Mouse (Mus musculus) neutrophil, adult 5-6 weeks (primary cell): ENCODE measurements around the gene Ttc19. TPM values are rescaled to one million over a fixed set of nuclear protein-coding genes. Genes with fewer than 3 reads are reported as not detected.

Experiments used
- ATAC-seq: fragments of 151-379, 151-347 bp; 2 replicates; pipeline ENCODE4 v1.8.0; 2017; ENCODE audit warnings: mild to moderate bottlenecking, moderate TSS enrichment; ENCODE audit not compliant: insufficient number of reproducible peaks, poor library complexity, low FRiP score, severe bottlenecking; ENCODE audit errors: extremely low read depth
- total RNA-seq: library from RNA; stranded (forward); fragments of 200-1000 nt; gene quantifications from 2 replicates; pipeline ENCODE4 v1.2.3, GENCODE M21; 2017

Ttc19 gene
- 18.8 and 19.8 TPM in 2 replicates for total RNA-seq

DNA sequence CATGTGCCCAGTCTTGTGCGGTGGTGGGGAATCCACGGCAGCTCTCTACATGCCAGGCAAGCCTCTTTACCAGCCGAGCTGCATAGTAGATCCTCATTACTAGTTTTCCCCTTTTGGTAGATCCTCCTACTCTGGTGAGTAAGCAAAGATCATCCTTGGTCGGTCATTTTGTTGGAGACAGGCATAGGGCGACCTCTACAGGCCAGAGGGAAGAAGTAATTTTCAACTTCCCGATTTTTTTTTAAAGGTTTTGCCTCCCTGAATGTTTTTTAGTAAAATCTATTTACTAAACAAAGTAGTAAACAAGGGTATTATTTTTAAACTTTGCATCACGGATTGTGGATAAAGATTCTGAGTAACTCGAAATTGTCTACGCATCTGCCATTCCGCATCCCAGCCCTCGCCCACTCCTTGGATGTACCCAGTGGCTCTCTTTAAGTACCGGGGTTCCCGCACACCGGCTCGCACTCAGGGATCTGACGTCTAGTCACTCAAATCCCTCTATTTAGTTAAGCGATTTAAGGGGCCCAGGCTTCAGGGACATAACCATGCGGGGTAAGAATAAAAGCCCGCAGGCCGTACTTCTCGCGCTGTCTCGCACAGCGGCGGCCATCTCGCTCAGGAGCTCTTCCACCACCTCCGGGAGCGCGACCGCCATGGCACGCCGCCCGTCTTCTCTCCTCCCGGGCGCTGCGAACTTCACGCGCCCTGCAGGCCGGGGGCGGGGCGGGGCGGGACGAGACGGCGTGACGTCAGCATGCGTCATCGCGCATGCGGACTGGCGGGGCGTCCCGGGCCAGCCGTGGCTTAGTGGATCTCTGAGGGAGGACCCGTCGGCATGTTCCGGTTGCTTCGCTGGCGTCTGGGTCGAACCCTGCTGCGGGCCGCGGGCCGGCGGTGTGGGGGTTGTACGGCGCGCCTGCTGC is at the start of gene Ttc19, which contains the start of gene Zswim7:
Gene Ttc19 (plus strand): TSS at position 799 of the 926 bp plus-strand sequence.
Gene Zswim7 (minus strand): TSS at position 701 of the 926 bp plus-strand sequence.
- ATAC-seq: peak; percentile 86

DNA sequence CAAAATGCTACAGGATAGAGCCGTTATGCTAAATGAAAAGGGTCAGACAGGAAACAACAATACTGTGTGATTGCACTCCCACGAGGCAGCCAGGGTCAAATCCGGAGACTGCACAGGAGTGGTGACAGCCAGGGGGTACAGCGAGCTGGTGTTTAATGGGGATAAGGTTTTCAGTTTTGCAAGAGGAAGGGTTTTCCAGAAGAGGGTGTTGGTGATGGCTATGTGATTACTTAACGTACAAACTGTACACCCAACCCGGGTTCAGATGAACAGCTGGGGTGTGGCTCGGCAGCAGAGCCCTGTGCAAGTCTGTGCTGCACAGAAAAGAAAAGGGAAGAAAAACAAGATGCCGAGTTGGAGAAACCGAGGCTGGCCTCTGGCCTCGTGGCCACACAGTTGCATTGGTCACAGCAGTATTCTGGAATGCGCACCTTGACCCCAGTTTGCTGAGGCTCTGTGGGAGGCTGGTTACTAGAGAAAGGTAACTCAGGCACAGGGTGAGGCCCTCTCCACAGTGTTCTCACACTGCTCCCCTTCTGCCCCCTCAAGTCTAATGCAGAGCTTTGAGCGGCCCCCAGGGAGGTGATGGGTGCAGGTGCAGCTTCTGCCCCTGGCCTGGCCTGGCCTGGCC is 40.5 kb upstream of the Ttc19 start:
- no peak for ATAC-seq

DNA sequence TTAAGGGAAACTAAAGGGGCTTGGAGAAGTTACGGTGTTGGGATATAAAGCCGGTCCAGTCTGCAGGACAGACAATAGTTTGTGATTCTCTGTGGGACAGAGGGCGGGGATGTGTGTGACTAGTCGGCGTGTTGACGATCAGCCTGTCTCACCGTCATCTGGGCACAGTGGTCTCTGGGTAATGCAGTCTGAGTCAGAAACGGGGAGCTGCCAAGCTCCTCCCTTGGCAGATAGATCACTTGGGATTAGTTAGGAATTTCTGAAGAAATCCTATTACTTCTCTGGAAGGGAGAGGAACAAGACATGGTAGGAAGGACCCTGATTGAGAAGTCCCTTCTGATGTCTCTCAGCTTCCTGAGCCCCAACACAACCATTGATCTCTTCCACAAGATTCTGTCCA is 37.4 kb upstream of the Ttc19 start:
- ATAC-seq: no peak

DNA sequence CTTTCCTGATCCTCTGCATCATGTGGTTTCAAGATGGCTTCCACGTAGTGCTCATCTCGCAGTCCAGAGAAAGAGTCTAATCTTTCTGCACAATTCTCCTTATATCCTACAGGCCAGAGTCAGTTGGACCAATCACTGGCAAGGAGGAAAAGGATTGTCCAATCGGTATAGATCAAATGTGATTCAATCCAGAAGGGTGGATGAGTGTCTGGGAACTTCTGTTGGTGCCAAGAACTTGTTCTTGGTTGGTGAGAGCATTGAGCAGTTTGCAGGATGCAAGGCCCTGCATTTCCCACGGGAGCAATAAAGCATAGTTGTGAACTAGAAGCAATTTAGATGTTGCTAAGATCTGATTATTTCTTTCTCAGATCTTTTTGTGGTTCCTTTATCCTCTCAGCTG is 36.8 kb upstream of the Ttc19 start:
- ATAC-seq: no peak

DNA sequence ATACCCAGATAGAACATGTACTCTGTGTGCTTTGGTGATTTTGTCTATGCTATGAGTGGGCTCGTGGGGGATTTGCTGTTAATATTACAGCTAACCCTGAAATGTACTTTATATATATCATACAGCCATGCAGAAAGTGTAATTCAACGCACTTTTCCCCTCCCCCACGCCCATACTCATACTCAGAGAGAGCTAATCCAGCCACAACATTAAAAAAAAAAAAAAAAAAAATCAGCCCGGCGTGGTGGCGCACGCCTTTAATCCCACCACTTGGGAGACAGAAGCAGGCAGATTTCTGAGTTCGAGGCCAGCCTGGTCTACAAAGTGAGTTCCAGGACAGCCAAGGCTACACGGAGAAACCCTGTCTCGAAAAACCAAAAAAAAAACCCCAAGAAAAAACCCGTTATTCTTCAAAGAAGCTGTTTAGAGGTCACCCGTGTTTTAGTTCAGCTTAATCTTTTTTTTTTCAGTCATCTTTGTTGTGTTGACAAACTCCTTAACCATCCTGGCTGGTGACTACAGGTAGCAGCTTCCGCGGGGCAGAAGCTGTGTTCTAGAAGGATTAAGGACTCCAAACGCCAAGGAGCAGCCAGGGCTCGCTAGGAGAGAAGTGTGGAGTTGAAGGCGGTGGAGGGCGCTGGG is 33.4 kb upstream of the Ttc19 start:
- no peak for ATAC-seq

DNA sequence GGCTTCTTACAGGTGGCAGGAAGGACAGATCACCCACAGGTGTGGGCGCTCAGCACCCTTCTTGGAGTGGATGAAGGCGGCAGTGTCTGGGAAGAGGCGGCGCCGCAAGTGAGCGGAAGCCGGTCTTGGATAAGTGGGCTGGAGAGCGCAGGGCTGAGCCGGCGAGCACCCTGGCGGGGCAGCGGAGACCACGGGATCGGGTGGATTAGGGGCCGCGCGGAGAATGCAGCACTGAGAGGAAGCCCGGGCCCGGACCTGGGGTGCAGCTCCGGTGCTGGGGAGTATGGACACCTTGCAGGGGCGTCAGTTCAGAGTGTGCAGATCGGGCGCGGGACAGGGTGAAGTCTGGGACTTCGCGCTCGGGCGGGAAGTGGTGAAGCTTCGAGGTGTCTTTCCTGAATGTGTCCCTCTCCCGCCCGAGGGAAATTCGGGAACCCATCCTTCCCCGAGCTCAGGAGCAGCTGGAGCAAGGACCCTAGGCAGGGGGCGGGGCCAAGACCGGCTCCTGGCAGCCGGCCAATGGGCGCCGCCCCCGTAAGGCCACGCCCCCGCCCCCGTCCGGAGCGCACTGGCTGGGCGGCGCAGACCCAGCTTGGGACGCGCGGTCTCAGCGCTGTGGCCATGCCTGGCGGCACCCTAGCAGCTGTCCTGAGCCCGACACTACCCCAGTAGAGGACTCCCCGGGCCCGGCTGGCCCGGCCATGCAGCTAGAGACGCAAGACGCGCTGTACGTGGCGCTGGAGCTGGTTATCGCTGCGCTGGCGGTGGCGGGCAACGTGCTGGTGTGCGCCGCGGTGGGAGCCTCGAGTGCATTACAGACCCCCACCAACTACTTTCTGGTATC is 32.6 kb upstream of the Ttc19 start, which contains the start of gene Adora2b:
Gene Adora2b (plus strand): TSS at position 584 of the 844 bp plus-strand sequence.
- no peak for ATAC-seq

GRCm38 (mm10) chr11:62249266-62250037 is 31.8 kb upstream of the Ttc19 start:
- no peak for ATAC-seq

- no peak for ATAC-seq
Measured at GRCm38 (mm10) chr11:62251047-62251446, 30.2 kb upstream of the Ttc19 start.

- ATAC-seq: no peak
Measured at GRCm38 (mm10) chr11:62253380-62253779, 27.9 kb upstream of the Ttc19 start.

GRCm38 (mm10) chr11:62259214-62259613 is 22.1 kb upstream of the Ttc19 start:
- no peak for ATAC-seq

DNA sequence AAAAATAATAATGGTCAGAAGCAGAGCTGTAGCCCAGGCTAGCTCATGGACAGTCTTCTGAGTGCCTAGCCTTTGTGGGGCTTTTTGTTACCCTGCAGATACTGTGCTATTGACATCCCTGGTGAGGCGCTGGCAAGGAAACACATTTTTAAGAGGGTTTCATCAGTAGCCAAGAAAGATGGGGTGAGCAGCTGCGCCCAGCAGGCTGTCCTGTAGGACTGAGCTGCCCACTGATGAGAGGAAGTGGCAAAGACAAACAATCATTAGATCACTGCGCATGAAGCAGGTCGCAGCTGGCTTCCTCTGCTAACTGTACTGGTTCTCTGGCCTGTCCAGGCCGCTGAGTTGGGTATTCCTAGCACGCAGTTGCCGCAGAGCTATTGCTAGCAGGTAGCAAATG is 17.7 kb upstream of the Ttc19 start:
- no peak for ATAC-seq

DNA sequence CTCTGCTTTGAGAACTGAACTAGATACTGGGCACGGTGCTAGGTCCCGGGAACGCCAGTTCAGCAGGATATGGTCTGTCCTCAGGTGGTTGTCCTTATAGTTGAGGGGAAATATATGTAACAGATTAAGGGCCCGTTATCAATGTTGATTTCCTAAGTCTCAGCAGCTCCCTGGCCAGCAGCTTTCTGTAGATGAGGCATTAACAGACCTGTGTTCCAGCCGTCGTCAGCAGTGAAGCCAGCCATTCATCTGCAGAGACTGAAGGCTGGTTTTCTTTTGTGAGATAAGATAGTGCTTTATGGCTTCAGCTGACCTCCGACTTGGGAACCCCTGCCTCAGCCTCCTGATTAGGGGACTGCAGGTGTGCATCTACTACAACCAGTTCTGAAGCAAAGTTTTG is 17.3 kb upstream of the Ttc19 start:
- no peak for ATAC-seq

GRCm38 (mm10) chr11:62265642-62266041 is 15.6 kb upstream of the Ttc19 start:
- ATAC-seq: no peak

DNA sequence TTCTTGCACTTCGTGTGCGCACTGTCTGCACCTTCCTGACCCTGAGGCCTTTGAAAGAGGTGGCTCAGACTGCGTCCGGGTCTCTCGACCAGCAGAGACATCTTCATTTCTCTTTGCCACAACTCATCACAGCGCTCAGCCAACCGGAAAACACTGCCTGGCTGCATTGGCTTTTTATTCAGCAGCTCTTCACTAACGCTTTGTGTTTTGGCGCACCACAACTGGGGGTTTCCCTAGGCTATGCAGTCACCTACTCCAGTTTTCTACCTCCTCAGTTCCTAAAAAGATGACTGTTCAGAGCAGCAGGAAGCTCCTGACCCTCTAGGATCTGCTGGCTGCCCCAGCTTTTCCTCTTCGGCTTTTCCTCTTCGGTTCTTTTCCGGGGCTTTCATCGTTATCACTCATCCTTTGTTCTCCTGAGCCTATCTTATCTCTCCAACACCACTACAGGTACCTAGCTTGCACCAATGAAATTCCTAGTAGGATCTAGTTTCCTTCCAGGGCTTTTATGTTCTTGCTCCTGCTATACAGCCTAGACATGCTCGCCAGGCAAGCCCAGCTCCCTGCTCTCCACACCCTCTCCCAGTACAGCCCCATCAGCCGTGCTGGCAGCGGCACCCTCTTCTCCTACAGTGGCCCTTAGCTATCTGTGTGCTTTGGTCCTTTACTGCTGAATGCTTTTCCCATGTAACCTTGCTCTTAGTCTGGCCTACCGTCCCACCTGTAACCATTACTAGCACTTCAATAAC is 14.6 kb upstream of the Ttc19 start:
- no peak for ATAC-seq

GRCm38 (mm10) chr11:62268381-62268780 is 12.9 kb upstream of the Ttc19 start:
- no peak for ATAC-seq

- no peak for ATAC-seq
Measured at GRCm38 (mm10) chr11:62269097-62269496, 12.2 kb upstream of the Ttc19 start.

- ATAC-seq: no peak
Measured at GRCm38 (mm10) chr11:62270851-62271250, 10.4 kb upstream of the Ttc19 start.
